Mouse (Mus musculus) megakaryocyte, embryonic 14.5 days (primary cell): ENCODE results near the gene Wdr95.

Experiments used
- FLI1 ChIP-seq: IDR thresholded peaks from 2 replicates; pipeline ENCODE4 v1.6.1; 2012; ENCODE audit warnings: low read length, inconsistent platforms, mixed read lengths
- GATA1 ChIP-seq: IDR thresholded peaks from 3 replicates; pipeline ENCODE4 v1.6.1; 2012; ENCODE audit warnings: mixed read lengths, low read length, inconsistent platforms, borderline replicate concordance

GRCm38 (mm10) chr5:149514087-149514671, 14.3 kb upstream of the Wdr95 start:
- TF ChIP-seq FLI1 = no peak
- no peak for TF ChIP-seq GATA1
